Mouse (Mus musculus) intestine, embryonic 16.5 days (tissue): ENCODE measurements around the gene Gng8. TPM values are rescaled to one million over a fixed set of nuclear protein-coding genes. Genes with fewer than 3 reads are reported as not detected.

Experiments used
- ATAC-seq: fragments of 200-750 bp; cut with Nextera tagmentation; 2 replicates; pipeline ENCODE4 v1.8.0; 2017; ENCODE audit warnings: moderate TSS enrichment, moderate library complexity
- H3K27ac ChIP-seq: fragments of 300-500 bp; sonication (generic); 2 replicates; pipeline ENCODE4 v1.5.1; 2014; ENCODE audit warnings: mild to moderate bottlenecking, low read length
- H3K27me3 ChIP-seq: fragments of 300-500 bp; sonication (generic); replicated peaks from 2 replicates; pipeline ENCODE4 v1.6.1; 2014; ENCODE audit warnings: low read length, control low read depth, mixed read lengths; ENCODE audit not compliant: control insufficient read depth, insufficient read depth
- H3K36me3 ChIP-seq: fragments of 300-500 bp; sonication (generic); 2 replicates; pipeline ENCODE4 v1.6.1; 2014; ENCODE audit warnings: low read length, control low read depth; ENCODE audit not compliant: control insufficient read depth, insufficient read depth
- H3K4me1 ChIP-seq: fragments of 300-500 bp; sonication (generic); 2 replicates; pipeline ENCODE4 v1.6.1; 2014; ENCODE audit warnings: low read length, control low read depth, mixed read lengths; ENCODE audit not compliant: control insufficient read depth, insufficient read depth
- H3K4me2 ChIP-seq: fragments of 300-500 bp; sonication (generic); 2 replicates; pipeline ENCODE4 v1.6.1; 2014; ENCODE audit warnings: low read depth, low read length, control low read depth
- H3K4me3 ChIP-seq: fragments of 300-500 bp; sonication (generic); 2 replicates; pipeline ENCODE4 v1.5.1; 2014; ENCODE audit warnings: mild to moderate bottlenecking, low read length
- H3K9ac ChIP-seq: fragments of 300-500 bp; sonication (generic); 2 replicates; pipeline ENCODE4 v1.6.1; 2014; ENCODE audit warnings: low read depth, low read length
- H3K9me3 ChIP-seq: fragments of 300-500 bp; sonication (generic); 2 replicates; pipeline ENCODE4 v1.6.1; 2016; ENCODE audit warnings: low read length, control low read depth; ENCODE audit not compliant: control insufficient read depth
- WGBS: fragments of 180-500 bp; shearing (Covaris S2); extraction: QIAGEN DNeasy Blood & Tissue Kit; methylation state at CpG from one replicate; pipeline ENCODE4 v1.1.7; 2014; 5-methylcytosine and 5-hydroxymethylcytosine counted together
- polyA plus RNA-seq: library from polyadenylated mRNA; unstranded; fragments of >200 nt; fragmentation: Nextera tagmentation; extraction: Ambion mirVana; gene quantifications from 2 replicates; pipeline ENCODE4 v1.2.1, GENCODE M21; 2015

The Gng8 gene
- polyA plus RNA-seq, 1 experiment from 2014 or later, result 9.2 TPM

GRCm38 (mm10) chr7:16851636-16852035 lies 40.0 kb upstream of the Gng8 start:
- no peak overlapping the region for H3K4me3 ChIP-seq
- H3K9ac ChIP-seq, result no peak overlapping the region
- no peak overlapping the region for H3K27ac ChIP-seq
- H3K27me3 ChIP-seq, result no peaks in the 10 kb centered on the region
- WGBS, result 83% methylated on average over 4 of the region's 4 CpGs
- H3K4me2 ChIP-seq, result no peak overlapping the region
- H3K36me3 ChIP-seq, result peaks cover 8% of the 10 kb centered on the region; the same call in 1 of the 2 replicates
- no peak for ATAC-seq
- no peaks in the 10 kb centered on the region for H3K4me1 ChIP-seq
- H3K9me3 ChIP-seq, result no peaks in the 10 kb centered on the region

DNA sequence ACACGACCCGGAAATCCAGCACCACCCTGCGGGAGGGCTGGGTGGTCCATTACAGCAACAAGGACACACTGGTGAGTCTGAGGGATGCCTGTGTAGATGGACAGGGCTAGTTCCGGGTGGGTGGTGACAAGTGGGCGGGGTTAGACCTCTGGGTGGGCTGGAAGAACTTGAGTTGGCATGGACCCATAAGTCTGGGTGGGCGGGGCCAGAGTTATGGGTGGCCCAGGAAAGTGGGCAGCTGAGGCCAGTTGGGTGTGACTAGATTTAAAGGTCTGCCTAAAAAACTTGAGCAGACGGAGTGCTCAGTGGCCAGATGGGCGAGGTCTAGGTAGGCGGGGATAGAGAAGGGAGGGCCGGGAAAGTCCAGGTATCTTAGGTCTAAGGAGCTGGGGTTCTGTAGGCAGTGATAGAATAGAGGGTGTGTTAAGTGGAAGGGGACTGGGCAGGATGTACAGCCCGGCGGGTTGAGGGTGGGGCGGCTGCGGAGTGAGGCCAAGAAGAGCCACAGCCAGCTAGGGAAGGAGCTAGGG lies 38.2 kb upstream of the Gng8 start:
- no peak overlapping the region for H3K4me3 ChIP-seq
- 82% methylated on average over 14 of the region's 14 CpGs for WGBS
- peak; percentile 77 for ATAC-seq
- H3K9me3 ChIP-seq, result no peaks in the 10 kb centered on the region
- H3K4me2 ChIP-seq, result no peak overlapping the region
- no peaks in the 10 kb centered on the region for H3K4me1 ChIP-seq
- no peak overlapping the region for H3K9ac ChIP-seq
- no peak overlapping the region for H3K27ac ChIP-seq
- H3K36me3 ChIP-seq, result peaks cover 8% of the 10 kb centered on the region; the same call in 1 of the 2 replicates
- no peaks in the 10 kb centered on the region for H3K27me3 ChIP-seq

- no peak for ATAC-seq
- Histone ChIP-seq H3K4me2 (no peak overlapping the region), H3K36me3 (peaks cover 8% of the 10 kb centered on the region; the same call in 1 of the 2 replicates)
Observed at GRCm38 (mm10) chr7:16858336-16858735, 33.2 kb upstream of the Gng8 start.

GRCm38 (mm10) chr7:16859902-16860651 lies 31.5 kb upstream of the Gng8 start:
- Histone ChIP-seq H3K4me1 (no peaks in the 10 kb centered on the region), H3K27me3 (no peaks in the 10 kb centered on the region), H3K27ac (no peak overlapping the region), H3K9me3 (no peaks in the 10 kb centered on the region), H3K4me3 (no peak overlapping the region), H3K36me3 (0 out of 2 replicates have a peak, but pooled peaks cover 2% of the 10 kb centered on the region), H3K9ac (no peak overlapping the region), H3K4me2 (no peak overlapping the region)
- no peak for ATAC-seq
- 32% methylated on average over 5 of the region's 5 CpGs for WGBS

More at GRCm38 (mm10) chr7:16858336-16858735, 33.2 kb upstream of the Gng8 start:
- Histone ChIP-seq H3K4me3 (no peak overlapping the region), H3K27me3 (no peaks in the 10 kb centered on the region), H3K9ac (no peak overlapping the region), H3K27ac (no peak overlapping the region), H3K4me1 (no peaks in the 10 kb centered on the region), H3K9me3 (no peaks in the 10 kb centered on the region)
- WGBS, result 28% methylated on average over 17 of the region's 17 CpGs

- H3K36me3 ChIP-seq, result peaks cover 5% of the 10 kb centered on the region
- no peaks in the 10 kb centered on the region for H3K4me1 ChIP-seq
- no peaks in the 10 kb centered on the region for H3K27me3 ChIP-seq
- H3K4me2 ChIP-seq, result no peak overlapping the region
- H3K9ac ChIP-seq, result no peak overlapping the region
- 66% methylated on average over 3 of the region's 3 CpGs for WGBS
- no peak overlapping the region for H3K27ac ChIP-seq
- ATAC-seq, result no peak
- no peaks in the 10 kb centered on the region for H3K9me3 ChIP-seq
- H3K4me3 ChIP-seq, result no peak overlapping the region
Observed at GRCm38 (mm10) chr7:16867488-16867887, 24.1 kb upstream of the Gng8 start.

DNA sequence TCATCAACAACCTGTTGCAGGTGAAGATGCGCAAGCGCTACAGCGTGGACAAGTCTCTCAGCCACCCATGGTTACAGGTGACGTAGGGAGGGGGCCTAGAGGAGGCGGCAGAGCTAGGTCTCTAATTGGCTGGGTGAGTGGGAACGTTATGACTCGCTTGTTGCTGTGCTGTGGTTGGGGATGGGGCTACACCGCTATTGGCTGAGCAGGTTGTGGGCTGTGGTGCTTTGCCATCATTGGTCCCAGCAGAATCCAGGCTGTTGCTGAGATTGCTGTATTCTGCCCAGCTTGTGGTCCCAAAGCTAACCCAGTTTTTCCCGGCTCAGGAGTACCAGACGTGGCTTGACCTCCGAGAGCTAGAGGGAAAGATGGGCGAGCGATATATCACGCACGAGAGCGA lies 22.1 kb upstream of the Gng8 start:
- WGBS, result 31% methylated on average over 16 of the region's 16 CpGs
- Histone ChIP-seq H3K4me3 (no peak overlapping the region), H3K36me3 (peaks cover 5% of the 10 kb centered on the region), H3K4me1 (no peaks in the 10 kb centered on the region), H3K4me2 (peak overlapping the region; percentile 20; the same call in 1 of the 2 replicates), H3K9me3 (no peaks in the 10 kb centered on the region), H3K27ac (no peak overlapping the region), H3K27me3 (no peaks in the 10 kb centered on the region), H3K9ac (no peak overlapping the region)
- peak; percentile 77 for ATAC-seq

DNA sequence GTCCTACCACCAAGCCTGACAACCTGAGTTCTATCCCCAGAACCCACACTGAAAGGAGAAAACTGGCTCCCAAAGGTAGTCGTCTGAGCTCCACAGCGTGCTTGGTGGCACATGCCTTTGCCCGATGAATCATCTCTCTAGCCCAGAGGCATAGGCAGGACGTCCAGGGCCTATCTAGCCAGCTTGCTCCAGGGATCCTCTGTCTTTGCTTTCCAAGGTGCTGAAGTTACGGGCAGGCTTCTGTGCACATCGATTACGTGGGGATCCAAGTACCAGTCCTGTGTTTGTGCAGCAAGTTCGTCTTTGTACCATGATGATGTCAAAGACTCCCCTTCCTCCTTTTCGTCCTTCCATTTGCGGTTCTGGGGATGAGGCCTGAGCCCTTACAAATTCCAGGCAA lies 20.0 kb upstream of the Gng8 start:
- Histone ChIP-seq H3K4me1 (peaks cover 4% of the 10 kb centered on the region), H3K27ac (no peak overlapping the region), H3K9ac (no peak overlapping the region), H3K4me2 (no peak overlapping the region), H3K4me3 (no peak overlapping the region), H3K27me3 (no peaks in the 10 kb centered on the region), H3K36me3 (no peaks in the 10 kb centered on the region; the same call in 1 of the 2 replicates), H3K9me3 (no peaks in the 10 kb centered on the region)
- no peak for ATAC-seq
- 81% methylated on average over 10 of the region's 10 CpGs for WGBS

DNA sequence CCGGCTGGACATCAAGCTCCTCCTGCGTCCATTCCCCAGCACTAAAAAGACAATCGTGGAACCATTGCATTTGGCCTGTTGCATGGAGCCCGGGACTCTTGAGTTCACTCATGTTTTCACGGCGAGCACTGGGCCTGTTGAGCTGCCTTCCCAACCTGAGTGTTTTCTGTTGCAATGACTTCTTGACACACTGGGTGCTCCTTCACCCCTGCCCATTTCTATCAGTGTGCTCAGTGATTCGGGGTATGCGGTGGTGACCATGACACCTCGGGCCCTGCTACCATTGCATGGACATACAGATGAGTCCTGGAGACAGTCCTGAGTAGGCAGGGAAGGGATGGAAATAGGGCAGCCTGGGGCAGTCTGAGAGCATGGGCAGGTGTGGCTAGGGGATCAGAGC lies 19.1 kb upstream of the Gng8 start:
- 92% methylated on average over 9 of the region's 9 CpGs for WGBS
- Histone ChIP-seq H3K27me3 (no peaks in the 10 kb centered on the region), H3K4me1 (peaks cover 9% of the 10 kb centered on the region), H3K36me3 (no peaks in the 10 kb centered on the region), H3K4me2 (no peak overlapping the region), H3K4me3 (no peak overlapping the region), H3K9ac (no peak overlapping the region), H3K27ac (no peak overlapping the region), H3K9me3 (no peaks in the 10 kb centered on the region)
- no peak for ATAC-seq

DNA sequence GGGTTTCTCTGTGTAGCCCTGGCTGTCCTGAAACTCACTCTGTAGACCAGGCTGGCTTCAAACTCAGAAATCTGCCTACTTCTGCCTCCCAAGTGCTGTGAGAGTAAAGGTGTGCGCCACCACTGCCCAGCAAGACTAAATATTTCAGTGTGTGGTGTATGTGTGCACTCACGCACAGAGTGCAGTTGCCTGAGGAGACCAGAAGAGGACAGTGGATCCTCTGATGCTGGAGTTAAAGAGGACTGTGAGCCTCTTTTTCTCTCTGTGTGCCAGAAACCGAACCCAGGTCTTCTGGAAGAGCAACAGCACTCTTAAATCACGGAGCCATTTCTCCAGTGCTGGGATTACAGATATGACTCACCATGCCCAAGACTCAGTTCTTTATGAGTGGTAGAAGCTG lies 18.2 kb upstream of the Gng8 start:
- 95% methylated on average over 4 of the region's 4 CpGs for WGBS
- Histone ChIP-seq H3K27ac (no peak overlapping the region), H3K9ac (no peak overlapping the region), H3K4me1 (peaks cover 9% of the 10 kb centered on the region), H3K4me3 (no peak overlapping the region), H3K27me3 (no peaks in the 10 kb centered on the region), H3K9me3 (no peaks in the 10 kb centered on the region), H3K36me3 (no peaks in the 10 kb centered on the region), H3K4me2 (no peak overlapping the region)
- ATAC-seq, result no peak
